Mouse (Mus musculus) mouse embryonic stem cell (cell line): Measurements from ENCODE around the gene Acer1.

ENCODE experiments used
- in situ Hi-C, 2 experiments: fragments of 300-500 bp; cut with MboI; formaldehyde crosslinking; loops; 1 replicate in 1 of 2; 3 replicates in 1 of 2; pipeline ENCODE4 v1.14.3; 2019 to 2020; ENCODE audit warnings: low sequenced_read_pairs in 2 of 2, low pct_unique_long_range_greater_than_20kb in 1 of 2, mixed read lengths in 1 of 2; ENCODE audit not compliant: unreplicated experiment in 1 of 2

Gene Acer1

GRCm38 (mm10) chr17:56982013-56982412, at the start of gene Acer1:
TSS of gene Acer1 (minus strand) at chr17:56982126.
- in situ Hi-C loops, result no loop called here

- in situ Hi-C loops, result no loop called here
Measured at GRCm38 (mm10) chr17:57030931-57031660, 49.2 kb upstream of the Acer1 start, which contains the start of gene Khsrp. TSS of gene Khsrp (minus strand) at chr17:57031522.

- in situ Hi-C loops, result no loop called here
Measured at GRCm38 (mm10) chr17:57029691-57030090, 47.8 kb upstream of the Acer1 start.

GRCm38 (mm10) chr17:57027471-57027870, 45.5 kb upstream of the Acer1 start:
- in situ Hi-C loops, result no loop called here

GRCm38 (mm10) chr17:57020960-57021359, 39.0 kb upstream of the Acer1 start:
- in situ Hi-C loops, result no loop called here

GRCm38 (mm10) chr17:57019693-57020092, 37.8 kb upstream of the Acer1 start:
- in situ Hi-C loops, result no loop called here

GRCm38 (mm10) chr17:57012245-57012795, 30.4 kb upstream of the Acer1 start:
- in situ Hi-C loops, result no loop called here

GRCm38 (mm10) chr17:57011236-57012141, 29.6 kb upstream of the Acer1 start, which contains the start of the genes Gtf2f1 and Gm17949:
TSS of gene Gtf2f1 (minus strand) at chr17:57011288.
TSS of gene Gm17949 (plus strand) at chr17:57011469.
- in situ Hi-C loops, result no loop called here

GRCm38 (mm10) chr17:57010911-57011235, 28.9 kb upstream of the Acer1 start:
- in situ Hi-C loops, result no loop called here

GRCm38 (mm10) chr17:57007137-57007905, 25.4 kb upstream of the Acer1 start:
- in situ Hi-C loops, result no loop called here

GRCm38 (mm10) chr17:57003994-57004393, 22.1 kb upstream of the Acer1 start:
- in situ Hi-C loops, result no loop called here

GRCm38 (mm10) chr17:57001228-57001627, 19.3 kb upstream of the Acer1 start:
- in situ Hi-C loops, result no loop called here

GRCm38 (mm10) chr17:56999968-57000609, 18.2 kb upstream of the Acer1 start, which contains the start of gene Pspn:
TSS of gene Pspn (minus strand) at chr17:57000018.
- in situ Hi-C loops, result no loop called here

GRCm38 (mm10) chr17:56999414-56999813, 17.5 kb upstream of the Acer1 start:
- in situ Hi-C loops, result no loop called here

GRCm38 (mm10) chr17:56997029-56997667, 15.2 kb upstream of the Acer1 start, which contains the start of gene Alkbh7:
TSS of gene Alkbh7 (plus strand) at chr17:56997339.
- in situ Hi-C loops, result no loop called here

GRCm38 (mm10) chr17:56996506-56996905, 14.6 kb upstream of the Acer1 start:
- in situ Hi-C loops, result no loop called here

- in situ Hi-C loops, result no loop called here
Measured at GRCm38 (mm10) chr17:56995046-56995445, 13.1 kb upstream of the Acer1 start.
